Mouse (Mus musculus) forebrain, embryonic 14.5 days (tissue): Measurements from ENCODE around the gene Tnfaip1. TPM values are rescaled to one million over a fixed set of nuclear protein-coding genes. Genes with fewer than 3 reads are reported as not detected.
"Not testable (repeated sequence)": the region's sequence is repeated elsewhere in the genome, so short reads cannot be mapped to it uniquely, and the experiment has no call there.

Experiments used
- ATAC-seq: fragments of 200-750 bp; cut with Nextera tagmentation; 2 replicates; pipeline ENCODE4 v1.8.0; 2017; ENCODE audit warnings: mild to moderate bottlenecking, moderate library complexity
- DNase-seq: peaks from one replicate; pipeline ENCODE4 v3.0.0-alpha.2; 2015; ENCODE audit warnings: low spot score
- H3K27ac ChIP-seq: fragments of 300-500 bp; sonication (generic); 2 replicates; pipeline ENCODE4 v1.5.1; 2014; ENCODE audit warnings: low read depth, mild to moderate bottlenecking, control low read depth, low read length, moderate library complexity
- H3K27me3 ChIP-seq: fragments of 300-500 bp; sonication (generic); replicated peaks from 2 replicates; pipeline ENCODE4 v1.6.1; 2014; ENCODE audit warnings: low read length, control low read depth, mixed read lengths; ENCODE audit not compliant: control insufficient read depth, insufficient read depth
- H3K36me3 ChIP-seq: fragments of 300-500 bp; sonication (generic); 2 replicates; pipeline ENCODE4 v1.6.1; 2014; ENCODE audit warnings: low read length, control low read depth; ENCODE audit not compliant: control insufficient read depth, insufficient read depth
- H3K4me1 ChIP-seq: fragments of 300-500 bp; sonication (generic); 2 replicates; pipeline ENCODE4 v1.6.1; 2014; ENCODE audit warnings: antibody characterized with exemption, low read length, control low read depth; ENCODE audit not compliant: control insufficient read depth, insufficient read depth
- H3K4me2 ChIP-seq: fragments of 300-500 bp; sonication (generic); 2 replicates; pipeline ENCODE4 v1.6.1; 2014; ENCODE audit warnings: mild to moderate bottlenecking, control low read depth, low read length
- H3K4me3 ChIP-seq: fragments of 300-500 bp; sonication (generic); 2 replicates; pipeline ENCODE4 v1.5.1; 2014; ENCODE audit warnings: low read depth, low read length, control low read depth
- H3K9ac ChIP-seq: fragments of 300-500 bp; sonication (generic); 2 replicates; pipeline ENCODE4 v1.6.1; 2014; ENCODE audit warnings: mild to moderate bottlenecking, low read length, control low read depth, moderate library complexity
- H3K9me3 ChIP-seq: fragments of 300-500 bp; sonication (generic); replicated peaks from 2 replicates; pipeline ENCODE4 v1.6.1; 2016; ENCODE audit warnings: low read length, control low read depth, mixed read lengths; ENCODE audit not compliant: control insufficient read depth
- WGBS: fragments of 180-500 bp; shearing (Covaris S2); extraction: QIAGEN DNeasy Blood & Tissue Kit; methylation state at CpG from one replicate; pipeline ENCODE4 v1.1.7; 2014; 5-methylcytosine and 5-hydroxymethylcytosine counted together
- polyA plus RNA-seq: library from polyadenylated mRNA; unstranded; fragments of >200 nt; fragmentation: Nextera tagmentation; extraction: Ambion mirVana; gene quantifications from 2 replicates; pipeline ENCODE4 v1.2.1, GENCODE M21; 2014

Gene Tnfaip1
- polyA plus RNA-seq, 1 experiment from 2014 or later = 66.1 TPM

- H3K27me3 ChIP-seq = no peaks in the 10 kb centered on the region
- no peaks in the 10 kb centered on the region for H3K9me3 ChIP-seq
- no peak overlapping the region for H3K4me3 ChIP-seq
- 90% methylated on average over 2 of the region's 2 CpGs for WGBS
- no peak overlapping the region for H3K27ac ChIP-seq
- no peak overlapping the region for H3K9ac ChIP-seq
- peaks cover 21% of the 10 kb centered on the region for H3K36me3 ChIP-seq
- DNase-seq = no peak
- H3K4me1 ChIP-seq = peaks cover 16% of the 10 kb centered on the region
- H3K4me2 ChIP-seq = no peak overlapping the region
- no peak for ATAC-seq
These were observed 11.8 kb upstream of the Tnfaip1 start for GRCm38 (mm10) chr11:78547718-78548460.

- Histone ChIP-seq H3K4me2 (no peak overlapping the region), H3K36me3 (peaks cover 41% of the 10 kb centered on the region)
- 69% methylated on average over 8 of the region's 8 CpGs for WGBS
These were observed 9.0 kb upstream of the Tnfaip1 start for GRCm38 (mm10) chr11:78545181-78545580.

GRCm38 (mm10) chr11:78544449-78545111, 8.4 kb upstream of the Tnfaip1 start:
- WGBS = 94% methylated on average over 7 of the region's 7 CpGs
- Histone ChIP-seq H3K9me3 (no peaks in the 10 kb centered on the region), H3K36me3 (peaks cover 47% of the 10 kb centered on the region), H3K27me3 (no peaks in the 10 kb centered on the region), H3K4me2 (no peak overlapping the region), H3K4me3 (no peak overlapping the region), H3K4me1 (peaks cover 8% of the 10 kb centered on the region; the same call in 1 of the 2 replicates), H3K27ac (no peak overlapping the region), H3K9ac (no peak overlapping the region)
- no peak for DNase-seq
- no peak for ATAC-seq

More at GRCm38 (mm10) chr11:78545181-78545580, 9.0 kb upstream of the Tnfaip1 start:
- H3K27ac ChIP-seq = no peak overlapping the region
- DNase-seq = no peak
- no peak for ATAC-seq
- no peaks in the 10 kb centered on the region for H3K27me3 ChIP-seq
- peaks cover 13% of the 10 kb centered on the region; the same call in 1 of the 2 replicates for H3K4me1 ChIP-seq
- H3K9ac ChIP-seq = no peak overlapping the region
- H3K4me3 ChIP-seq = no peak overlapping the region
- H3K9me3 ChIP-seq = no peaks in the 10 kb centered on the region

GRCm38 (mm10) chr11:78540358-78540757, 4.2 kb upstream of the Tnfaip1 start:
- ATAC-seq (no peak), DNase-seq (no peak)
- H3K9me3 ChIP-seq = no peaks in the 10 kb centered on the region
- peaks cover 5% of the 10 kb centered on the region for H3K4me1 ChIP-seq
- no peak overlapping the region for H3K4me2 ChIP-seq
- H3K27me3 ChIP-seq = no peaks in the 10 kb centered on the region
- H3K4me3 ChIP-seq = no peak overlapping the region
- no peak overlapping the region for H3K27ac ChIP-seq
- H3K9ac ChIP-seq = no peak overlapping the region
- H3K36me3 ChIP-seq = peaks cover 53% of the 10 kb centered on the region
- 93% methylated on average over 3 of the region's 3 CpGs for WGBS

- H3K4me2 ChIP-seq = peak overlapping the region; percentile 90
- H3K27me3 ChIP-seq = no peaks in the 10 kb centered on the region
- no peak for ATAC-seq
- peak overlapping the region; percentile 85 for H3K9ac ChIP-seq
- H3K27ac ChIP-seq = peak overlapping the region; percentile 79
- no peak for DNase-seq
- H3K36me3 ChIP-seq = peaks cover 31% of the 10 kb centered on the region
- peaks cover 12% of the 10 kb centered on the region for H3K4me1 ChIP-seq
- WGBS = 4% methylated on average over 14 of the region's 14 CpGs
- H3K9me3 ChIP-seq = no peaks in the 10 kb centered on the region
- H3K4me3 ChIP-seq = peak overlapping the region; percentile 76
These were observed 555 bp upstream of the Tnfaip1 start for GRCm38 (mm10) chr11:78536690-78537084.

GRCm38 (mm10) chr11:78535376-78536079, 604 bp downstream of the Tnfaip1 start:
- H3K4me2 ChIP-seq = peak overlapping the region; percentile 62
- no peaks in the 10 kb centered on the region for H3K9me3 ChIP-seq
- H3K4me3 ChIP-seq = peak overlapping the region; percentile 76
- DNase-seq (peak; percentile 55), ATAC-seq (peak; percentile 10)
- H3K4me1 ChIP-seq = peaks cover 12% of the 10 kb centered on the region
- H3K36me3 ChIP-seq = peaks cover 22% of the 10 kb centered on the region
- H3K9ac ChIP-seq = peak overlapping the region; percentile 79
- WGBS = under 1% methylated on average over 23 of the region's 23 CpGs
- no peaks in the 10 kb centered on the region for H3K27me3 ChIP-seq
- peak overlapping the region; percentile 89 for H3K27ac ChIP-seq

- 91% methylated on average over 4 of the region's 4 CpGs for WGBS
- peaks cover 18% of the 10 kb centered on the region for H3K36me3 ChIP-seq
- H3K9me3 ChIP-seq = no peaks in the 10 kb centered on the region
- DNase-seq (no peak), ATAC-seq (no peak)
- no peak overlapping the region for H3K4me3 ChIP-seq
- H3K27me3 ChIP-seq = no peaks in the 10 kb centered on the region
- H3K4me2 ChIP-seq = peak overlapping the region; percentile 62
- no peak overlapping the region for H3K27ac ChIP-seq
- H3K9ac ChIP-seq = no peak overlapping the region
- H3K4me1 ChIP-seq = peaks cover 12% of the 10 kb centered on the region
These were observed 1.6 kb downstream of the Tnfaip1 start for GRCm38 (mm10) chr11:78534516-78534915.

- H3K36me3 ChIP-seq = peaks cover 37% of the 10 kb centered on the region
These were observed 4.6 kb downstream of the Tnfaip1 start for GRCm38 (mm10) chr11:78531515-78531914.

More at GRCm38 (mm10) chr11:78531515-78531914, 4.6 kb downstream of the Tnfaip1 start:
- 95% methylated on average over 10 of the region's 10 CpGs for whole genome bisulfite sequencing
- not testable (repeated sequence) for H3K27ac ChIP-seq, H3K9me3 ChIP-seq, H3K27me3 ChIP-seq, DNase-seq, H3K4me1 ChIP-seq, H3K9ac ChIP-seq, ATAC-seq, H3K4me2 ChIP-seq, H3K4me3 ChIP-seq
